Mouse (Mus musculus) kidney, adult 8-10 months (tissue): ENCODE data around the gene Mettl25.
A peak's percentile ranks its signal among the peaks of the same experiment; 100 is the strongest.

Experiments
- DNase-seq, 2 experiments: peaks; one replicate each; pipeline ENCODE4 v3.0.0; 2022

Mettl25 gene

DNA sequence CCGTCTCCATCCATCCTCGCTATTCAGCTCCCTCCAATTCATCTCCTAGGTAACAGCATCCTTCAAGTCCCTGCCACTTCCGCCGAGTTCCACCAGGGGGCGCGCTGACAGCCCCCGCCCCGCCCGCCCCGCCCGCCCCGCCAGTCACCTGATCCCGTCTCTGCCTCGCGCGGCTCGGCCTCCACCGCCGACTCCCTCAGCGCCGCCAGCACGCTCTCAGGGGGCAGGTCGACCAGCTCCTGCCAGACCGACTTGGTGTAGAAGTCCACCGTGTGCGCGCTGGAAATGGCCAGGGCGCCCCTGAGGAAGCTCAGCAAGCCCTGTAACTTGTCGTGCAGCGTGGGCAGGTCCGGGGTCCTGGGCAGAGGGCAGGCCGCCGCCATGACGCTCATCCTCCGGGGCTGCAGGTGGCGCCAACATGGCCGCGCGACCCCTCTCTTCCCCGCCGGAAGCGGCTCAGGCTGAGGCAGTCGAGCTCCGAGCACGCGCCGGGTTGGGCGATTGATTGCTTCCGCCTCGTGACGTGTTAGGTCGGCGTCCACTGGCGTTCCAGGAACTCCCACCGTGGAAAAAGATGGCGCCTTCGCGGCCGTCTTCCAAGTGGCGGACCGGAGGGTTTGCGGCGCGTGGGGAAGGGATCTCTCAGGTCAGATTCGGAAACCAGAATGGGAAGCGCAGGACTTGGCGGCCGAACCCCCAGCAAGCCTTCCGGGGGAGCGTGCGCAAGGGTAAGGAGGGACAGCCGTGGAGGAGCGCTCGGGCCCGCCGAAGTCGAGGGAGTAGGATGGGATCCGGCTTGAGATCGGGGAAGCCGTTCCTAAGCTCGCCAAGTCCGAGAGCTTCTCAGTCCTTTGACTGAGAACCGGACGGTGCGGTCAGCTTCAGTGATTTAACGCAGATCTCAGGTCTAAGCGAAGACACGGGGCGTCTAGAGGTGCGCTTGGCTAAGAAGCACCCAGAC lies at the start of gene Mettl25, which contains the start of gene Ccdc59:
Gene Mettl25, minus strand, starts transcription at position 453 of the 961 bp plus-strand sequence.
Gene Ccdc59, plus strand, starts transcription at position 140 of the 961 bp plus-strand sequence.
- DNase-seq, result peak; percentile 96 to 97

DNA sequence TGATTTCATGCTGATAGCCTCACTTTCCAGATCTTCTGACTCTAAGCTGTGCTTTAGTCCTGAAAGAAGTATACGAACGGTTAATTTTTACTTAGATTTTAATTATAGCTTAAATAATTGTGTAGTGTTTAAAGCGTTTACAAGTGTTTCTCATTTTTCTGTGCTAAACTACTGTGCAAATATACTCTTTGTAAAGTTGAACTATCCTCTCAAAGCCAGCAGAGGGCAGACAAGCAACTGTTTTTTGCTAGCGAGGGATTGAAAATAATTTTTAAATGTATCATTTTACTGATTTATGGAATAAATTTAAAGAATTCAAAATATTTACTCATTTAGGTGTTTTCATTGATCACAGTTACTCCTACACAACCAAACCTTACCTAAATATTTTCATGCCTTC lies 26.1 kb upstream of the Mettl25 start:
- DNase-seq, result no peak

DNA sequence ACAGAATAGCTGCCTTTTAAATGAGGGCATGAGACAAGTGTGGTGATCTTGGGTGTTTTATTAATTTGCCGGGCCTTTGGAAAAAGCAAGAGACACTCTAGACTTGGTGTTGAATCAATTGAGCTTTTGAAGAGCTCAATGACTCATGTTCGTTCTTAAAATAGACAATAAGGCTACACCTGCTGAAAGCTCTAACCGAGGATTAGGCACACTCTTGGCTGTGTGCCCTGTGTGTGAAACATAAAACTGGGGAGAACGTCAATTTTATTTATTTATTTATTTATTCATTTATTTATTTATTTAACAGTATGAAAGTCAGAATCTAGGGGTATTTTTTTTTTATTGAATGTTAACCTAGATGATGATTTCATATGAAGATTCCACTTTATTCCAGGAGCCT lies 10.0 kb upstream of the Mettl25 start:
- no peak for DNase-seq

DNA sequence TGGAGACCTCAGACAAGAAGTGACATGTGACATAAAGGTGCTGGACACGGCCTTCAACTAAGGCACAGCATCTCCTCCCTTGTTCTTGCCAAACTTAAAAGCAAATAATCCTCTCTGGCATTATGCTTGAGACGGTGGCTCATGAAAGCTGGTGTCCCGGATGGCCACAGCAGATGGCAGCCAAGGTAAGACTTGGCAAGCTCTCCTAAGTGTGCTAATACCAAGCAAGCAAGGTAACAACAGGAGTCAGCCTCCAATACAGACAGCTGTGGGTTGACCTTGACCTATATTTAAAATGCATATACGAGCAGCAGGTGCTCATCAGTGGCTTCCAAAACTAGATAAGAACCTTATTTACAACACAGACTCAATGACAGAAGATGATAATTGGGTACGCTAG lies 9.1 kb upstream of the Mettl25 start:
- no peak for DNase-seq

DNA sequence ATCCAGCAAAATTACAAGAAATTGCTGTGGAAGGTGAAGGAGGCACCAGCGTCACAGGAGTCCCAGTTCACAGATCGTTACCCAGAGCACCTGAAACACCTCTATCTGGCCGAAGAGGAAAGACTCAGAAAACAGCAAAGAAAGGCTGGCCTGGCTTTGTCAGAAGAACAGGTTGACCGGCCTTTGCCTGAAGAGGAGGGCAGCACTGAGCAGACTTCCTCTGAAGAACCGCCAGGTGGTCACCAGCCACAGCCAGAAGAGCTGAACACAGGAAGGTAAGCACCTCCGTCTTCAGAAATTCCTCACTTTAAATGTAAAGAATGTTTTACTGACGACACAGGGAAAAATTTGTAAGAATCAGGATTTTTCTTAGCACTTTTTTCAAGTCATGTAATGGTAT lies 1.4 kb upstream of the Mettl25 start:
- no peak for DNase-seq

DNA sequence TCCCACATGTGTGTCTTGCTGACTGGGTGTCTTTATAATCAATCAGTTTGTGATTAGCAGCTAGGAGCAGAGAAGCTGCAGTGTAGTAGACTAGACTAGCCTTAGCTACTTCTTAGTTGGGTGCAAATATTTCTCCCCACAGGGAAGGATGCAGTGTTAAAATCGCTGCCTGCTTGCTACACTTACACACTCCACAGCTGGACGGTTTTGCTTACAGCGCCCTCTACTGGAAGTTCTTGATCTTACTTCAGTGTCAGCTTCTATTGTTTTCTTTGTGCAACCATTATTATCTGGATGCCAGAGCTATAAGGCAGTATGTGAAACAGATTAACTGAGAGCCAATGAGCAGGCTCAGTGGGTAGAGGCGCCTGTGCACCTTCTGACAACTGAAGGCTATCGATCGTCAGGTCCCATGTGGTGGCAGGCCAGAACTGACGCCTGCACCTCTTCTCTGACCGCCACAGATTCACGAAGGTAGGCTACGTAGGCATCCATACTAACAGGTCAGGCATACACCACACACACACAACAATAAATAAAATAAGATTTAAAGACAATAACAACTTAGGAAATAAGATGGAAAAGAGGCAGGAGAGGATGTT lies 6.5 kb downstream of the Mettl25 start:
- no peak for DNase-seq

DNA sequence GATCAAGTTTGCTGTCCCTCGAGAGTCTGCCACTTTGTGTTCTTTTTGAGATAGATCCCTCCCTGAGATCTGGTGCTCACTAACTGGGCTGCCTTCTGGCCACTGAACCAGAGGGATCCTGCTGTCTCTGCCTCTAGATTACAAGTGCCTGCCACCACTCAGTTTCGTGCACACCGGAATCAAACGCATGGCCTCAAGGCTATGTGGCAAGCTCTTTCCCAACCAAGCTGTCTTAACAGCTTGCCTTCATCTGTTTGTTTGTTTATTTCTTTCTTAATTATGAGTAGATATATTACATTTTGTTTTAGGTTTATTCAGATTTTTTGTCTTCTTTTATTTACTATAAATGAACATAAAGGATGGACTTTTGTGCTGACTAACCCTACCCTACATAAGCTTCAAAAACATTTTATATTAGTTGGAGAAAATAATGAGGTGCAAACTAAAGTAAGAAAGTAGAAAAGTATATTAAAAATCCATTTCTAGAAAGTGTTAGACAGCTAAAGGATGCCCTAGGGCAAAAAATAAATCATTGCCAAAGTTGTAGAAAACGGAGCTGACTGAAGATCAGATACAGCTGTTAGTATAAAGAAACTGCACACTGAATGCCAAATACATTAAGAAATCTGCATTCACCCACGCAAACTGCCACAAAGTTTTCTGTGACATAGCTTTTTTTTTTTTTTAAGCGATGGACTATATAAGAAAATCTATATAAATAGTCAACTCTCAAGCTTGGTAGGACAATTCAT lies 34.7 kb downstream of the Mettl25 start:
- DNase-seq, result no peak

DNA sequence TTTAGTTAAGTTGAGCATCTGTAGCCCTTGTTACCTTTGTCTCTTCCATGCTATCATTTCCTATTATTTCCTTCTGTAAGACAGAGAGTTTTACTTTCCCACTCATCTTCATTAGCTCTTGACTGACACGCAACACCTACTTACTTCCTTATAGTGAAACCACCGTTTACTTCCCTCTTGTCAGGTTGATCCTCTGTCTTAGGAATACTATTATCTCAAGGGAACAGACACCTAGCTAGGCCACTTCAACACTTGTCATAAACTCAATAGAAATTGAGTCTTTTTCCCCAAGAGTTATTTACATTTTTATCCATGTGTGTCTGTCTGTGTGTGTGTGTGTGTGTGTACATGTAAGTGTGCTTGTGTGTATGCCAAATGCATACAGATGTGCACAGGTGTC lies 37.7 kb downstream of the Mettl25 start:
- DNase-seq, result no peak

DNA sequence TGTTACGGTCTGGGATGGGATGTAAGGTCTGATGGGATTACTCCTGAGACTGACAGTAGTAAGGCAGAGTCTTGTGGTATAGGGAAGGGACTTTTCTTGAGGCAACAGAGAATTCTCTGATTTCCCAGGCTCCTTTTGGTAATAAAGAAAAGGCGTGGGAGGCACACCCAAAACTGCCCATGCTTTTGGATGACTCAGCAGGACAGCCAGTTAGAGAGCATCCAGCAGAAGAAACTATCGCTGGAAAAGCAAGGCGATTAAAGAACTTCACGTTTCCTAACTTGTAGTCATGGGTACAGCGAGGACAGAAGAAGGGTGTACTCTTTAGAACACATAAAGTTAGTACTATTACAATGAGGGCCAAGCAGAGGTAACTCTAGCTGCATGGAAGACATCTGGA lies 39.0 kb downstream of the Mettl25 start:
- no peak for DNase-seq

DNA sequence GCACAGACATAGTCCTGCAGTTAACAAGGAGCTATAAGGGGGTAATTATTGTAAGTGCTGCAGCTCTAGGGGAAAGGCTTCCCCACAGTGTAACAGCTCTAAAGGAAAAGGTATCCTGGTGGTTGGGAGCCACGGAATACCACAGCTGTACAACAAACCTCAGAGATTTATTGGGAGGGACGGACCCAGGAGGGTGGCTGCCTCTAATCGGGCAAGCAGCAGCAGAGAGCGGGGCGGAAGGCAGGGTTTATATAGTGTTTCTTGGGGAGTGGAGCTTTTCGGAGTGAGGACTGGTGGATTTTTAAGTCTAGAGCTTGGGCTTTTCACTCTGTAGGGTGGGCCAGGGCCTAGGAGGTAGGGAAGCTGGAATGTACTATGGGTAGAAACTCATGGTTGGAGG lies 40.0 kb downstream of the Mettl25 start:
- DNase-seq, result no peak

DNA sequence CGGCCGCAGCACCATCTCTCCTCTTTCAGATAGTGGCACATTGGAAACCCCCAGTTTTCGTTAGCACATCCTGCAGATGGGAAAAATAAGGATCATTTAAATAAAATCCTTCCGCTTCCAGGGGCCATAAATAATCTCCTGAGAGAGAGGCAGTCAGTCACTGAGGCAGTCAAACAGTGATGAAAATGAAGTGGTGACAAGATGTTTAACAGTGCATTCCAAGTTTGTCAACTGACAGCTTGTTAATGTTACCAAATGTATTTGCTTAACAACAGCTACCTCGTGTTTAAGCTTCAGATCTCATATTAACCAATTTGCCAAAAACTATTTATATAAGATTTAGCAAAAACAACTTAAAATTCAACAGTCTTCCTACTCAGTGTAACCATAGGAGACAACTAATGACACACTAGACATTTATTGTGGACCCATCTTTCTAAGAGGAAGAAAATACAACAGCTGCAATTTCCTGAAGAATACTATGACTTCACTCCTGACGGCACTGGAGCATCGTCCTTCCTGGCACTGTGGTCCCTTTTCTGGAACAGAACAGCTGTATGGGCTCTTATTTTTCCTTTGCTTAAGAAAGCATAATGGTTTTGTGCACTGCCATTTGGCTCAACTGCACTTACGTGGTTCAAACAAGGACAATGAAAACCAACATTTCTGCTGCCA lies 43.8 kb downstream of the Mettl25 start:
- DNase-seq, result no peak

DNA sequence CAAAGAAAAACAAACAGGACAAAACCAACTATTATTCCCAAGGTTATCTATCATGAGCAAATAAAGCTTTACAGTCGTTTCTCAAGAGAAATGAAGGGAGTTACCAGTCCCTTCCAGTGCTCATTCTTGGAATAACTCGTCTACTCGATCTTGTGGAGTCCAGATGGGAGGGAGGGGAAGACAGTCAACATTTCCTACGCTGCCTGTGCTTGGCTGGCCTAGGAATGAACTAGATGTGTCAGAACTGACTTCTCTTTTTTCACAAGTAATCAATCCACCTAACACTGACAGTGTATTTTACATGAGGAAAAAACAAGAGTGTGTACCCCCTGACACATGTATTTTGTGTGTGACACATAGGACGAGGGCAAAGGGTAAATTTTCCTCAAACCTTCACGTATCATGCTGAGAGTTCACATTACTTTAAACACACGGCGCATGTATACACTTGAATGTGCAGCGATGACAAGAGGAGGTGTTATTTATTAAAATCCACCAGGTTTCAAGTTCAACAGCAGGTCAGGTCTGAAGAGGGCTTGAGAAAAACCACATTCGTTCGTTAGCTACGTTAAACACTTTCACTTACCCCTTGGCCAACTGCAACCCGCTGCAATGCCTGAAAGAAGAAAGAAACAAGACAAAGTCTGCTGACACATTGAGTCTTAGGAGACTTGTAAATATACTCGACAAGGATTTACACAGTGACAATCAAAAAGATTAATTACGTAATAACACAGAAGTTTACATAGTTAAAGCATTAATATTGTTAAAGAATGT lies 47.2 kb downstream of the Mettl25 start:
- DNase-seq, result no peak

DNA sequence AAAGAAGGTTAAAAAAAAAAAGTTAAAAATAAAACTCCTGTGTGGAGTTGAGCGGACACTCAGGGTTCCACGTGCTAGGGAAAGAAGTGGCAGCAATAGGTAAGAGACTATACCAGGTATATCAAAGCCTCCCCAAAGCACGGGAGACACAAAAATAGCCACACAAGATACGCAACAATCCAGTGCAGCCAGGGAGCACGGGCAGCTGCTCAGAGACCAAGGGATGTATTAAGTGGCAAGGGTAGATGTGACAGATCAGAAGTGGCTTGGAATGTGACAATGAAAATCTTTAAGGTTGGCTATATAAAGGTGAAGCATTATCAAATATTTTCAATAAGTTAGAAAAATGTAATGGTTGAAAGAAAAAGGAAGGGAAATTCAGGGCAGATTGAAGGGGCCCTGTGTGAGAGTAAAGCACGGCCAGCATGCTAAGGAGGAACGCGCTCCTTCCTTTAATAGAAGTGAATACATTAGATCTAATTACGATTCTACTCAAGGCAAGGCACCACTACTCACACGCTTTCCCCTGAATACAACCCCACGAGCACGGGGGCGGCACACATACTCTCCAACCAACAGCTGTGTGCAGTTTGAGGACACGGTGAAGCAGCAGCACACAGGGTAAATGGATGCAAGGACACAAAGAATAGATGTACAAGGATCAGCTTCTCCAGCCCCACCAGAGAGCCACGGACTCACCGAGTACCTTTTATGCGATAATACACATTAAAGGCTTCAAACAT lies 52.3 kb downstream of the Mettl25 start:
- DNase-seq, result no peak

DNA sequence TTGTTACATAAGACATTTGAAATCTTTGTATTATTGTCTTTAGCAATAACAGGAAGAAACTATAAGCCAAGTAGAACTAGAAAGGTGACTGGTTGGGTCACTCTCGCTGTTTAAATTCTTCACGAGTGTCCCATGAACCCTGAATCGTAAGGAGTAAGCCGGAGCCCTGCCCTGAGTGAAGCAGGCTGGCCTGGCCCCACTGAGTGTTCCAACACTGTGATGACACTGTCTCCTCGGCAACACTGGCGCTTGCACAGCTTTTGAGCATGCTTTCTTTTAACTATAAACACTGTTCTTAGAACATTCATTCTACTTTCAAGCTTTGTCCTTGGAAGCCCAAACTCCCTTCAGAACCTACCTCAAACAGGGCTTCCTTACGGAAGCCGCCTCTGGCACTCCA lies 57.4 kb downstream of the Mettl25 start:
- DNase-seq, result no peak

DNA sequence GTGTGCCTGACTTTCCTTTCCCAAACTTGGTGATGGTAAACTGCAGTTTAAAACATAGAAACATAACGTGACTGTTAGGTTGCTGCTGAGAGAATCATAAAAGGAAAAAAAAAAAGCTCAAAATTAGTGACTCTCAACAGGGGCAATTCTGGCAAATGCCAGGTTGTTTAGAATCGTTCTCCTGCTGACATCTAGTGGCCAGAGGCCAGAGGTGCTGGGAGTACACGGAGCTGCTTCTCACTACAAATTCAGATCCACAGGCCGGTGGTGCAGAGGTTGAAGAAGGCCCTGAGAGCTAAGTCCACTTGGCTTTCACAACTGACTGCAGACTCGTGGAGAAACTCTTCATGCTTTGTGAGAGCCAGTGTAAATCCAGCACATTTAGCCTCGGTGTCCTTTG lies 66.8 kb downstream of the Mettl25 start:
- DNase-seq, result peak; percentile 83 to 86

DNA sequence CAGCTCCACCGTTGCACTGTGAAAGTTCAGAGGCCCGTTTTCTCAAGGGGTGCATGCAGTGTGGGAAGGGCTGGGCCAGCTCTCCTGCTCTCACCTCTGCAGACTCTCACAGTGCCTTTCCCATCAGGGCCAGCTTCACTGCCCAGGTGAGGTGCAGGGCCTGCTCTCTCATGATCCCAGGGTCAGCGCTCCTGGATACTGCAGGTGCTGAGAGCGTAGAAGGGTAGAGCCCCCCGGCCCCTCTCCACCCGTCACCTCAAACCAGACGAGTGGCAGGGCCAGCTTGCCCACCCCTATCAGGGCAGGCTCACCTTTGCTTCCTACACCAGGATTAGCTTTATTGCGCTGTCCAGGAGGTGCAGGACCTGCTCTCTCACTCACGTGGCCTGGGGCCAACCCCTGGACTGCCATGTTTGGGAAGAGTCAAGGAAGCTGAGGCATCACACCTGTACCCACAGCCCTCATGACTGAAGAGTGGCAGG lies 68.3 kb downstream of the Mettl25 start:
- DNase-seq, result no peak

DNA sequence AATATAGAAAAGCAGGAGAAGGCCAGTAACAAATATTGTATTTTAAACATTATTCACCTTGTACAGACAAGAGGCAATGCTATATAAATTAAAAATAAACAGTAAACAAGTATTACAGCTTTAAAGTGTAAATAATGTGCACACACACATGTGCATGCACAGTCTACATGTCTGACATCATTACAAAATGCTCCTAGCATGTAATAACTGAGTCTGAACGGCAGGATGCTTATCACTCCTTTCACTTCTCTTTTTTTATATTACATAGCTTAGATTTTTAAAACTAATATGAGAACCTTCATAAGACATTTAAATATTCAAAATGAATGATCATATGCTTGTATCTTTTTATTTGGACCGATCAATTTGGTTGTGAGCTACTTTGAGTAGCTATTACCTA lies 77.2 kb downstream of the Mettl25 start:
- no peak for DNase-seq

DNA sequence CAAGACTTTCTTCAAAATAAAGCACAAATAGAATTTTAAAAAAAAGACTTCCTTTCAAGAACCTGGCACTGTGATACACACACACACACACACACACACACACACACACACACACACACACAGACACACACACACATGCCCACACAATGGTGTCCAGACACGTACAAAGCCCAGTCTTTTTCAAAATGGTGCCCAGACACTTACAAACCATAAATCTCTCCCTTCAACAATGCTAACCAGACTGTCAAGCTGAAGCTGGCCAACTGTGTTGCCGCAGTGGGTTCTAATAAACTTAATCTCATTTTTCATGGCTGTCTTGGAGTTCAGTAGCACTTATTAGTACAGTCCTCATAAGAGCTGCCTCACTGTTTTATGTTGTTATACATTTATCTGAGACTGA lies 80.7 kb downstream of the Mettl25 start:
- DNase-seq, result no peak

DNA sequence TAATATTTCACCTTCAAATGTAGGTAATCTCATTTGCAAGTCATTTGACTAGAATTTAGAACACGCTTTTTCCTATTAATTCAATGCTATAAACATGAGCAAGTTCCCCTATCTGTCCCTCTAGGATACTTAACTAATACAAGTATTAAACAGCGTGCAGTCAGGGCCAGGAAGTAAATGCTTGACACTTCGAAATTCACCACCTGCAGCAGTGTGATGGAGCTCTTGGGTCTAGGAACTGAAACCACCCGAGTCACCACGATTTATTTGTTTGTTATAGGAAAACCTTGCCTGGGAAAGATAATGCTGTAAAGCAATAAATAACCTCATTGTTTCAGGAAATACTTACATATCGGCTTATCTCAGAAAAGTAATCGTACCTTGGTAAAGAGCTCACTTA lies 81.1 kb downstream of the Mettl25 start:
- no peak for DNase-seq

DNA sequence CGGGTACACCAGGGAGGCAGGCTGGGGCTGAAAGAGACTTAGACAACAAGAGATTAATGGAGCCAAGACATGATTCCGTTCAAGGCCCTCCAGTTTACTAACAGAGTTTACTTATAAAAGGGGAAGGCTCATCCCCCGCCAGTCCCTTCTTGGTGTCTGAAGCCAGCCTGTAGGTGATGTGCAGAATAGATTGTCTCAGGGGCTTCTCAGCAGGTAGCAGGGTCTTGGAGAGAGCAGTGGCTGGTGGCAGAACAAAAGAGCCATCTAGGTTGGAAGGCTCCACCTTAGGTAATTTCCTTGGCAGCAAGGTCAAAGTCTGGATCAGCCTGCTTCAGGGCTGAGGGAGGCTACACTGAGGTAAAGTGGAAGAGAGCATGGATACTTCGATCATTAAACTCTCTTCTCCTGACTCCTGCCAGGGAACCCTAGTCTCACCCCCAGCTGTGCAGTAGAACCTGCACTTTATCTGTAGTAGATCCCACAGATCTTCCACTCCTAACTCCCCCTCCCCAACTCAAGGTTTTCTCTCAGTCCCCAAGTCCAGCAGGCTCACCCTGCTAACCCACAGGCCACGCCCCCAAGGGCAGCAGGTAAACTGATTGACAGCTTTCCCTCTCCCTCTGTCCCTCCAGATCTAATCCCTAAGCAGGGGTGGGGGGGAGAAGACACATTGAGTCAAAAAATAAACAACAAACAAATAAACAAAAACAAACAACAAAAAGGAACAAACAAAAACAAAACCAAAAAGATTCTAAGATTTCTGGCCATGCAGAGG lies 87.2 kb downstream of the Mettl25 start:
- no peak for DNase-seq
